Mouse (Mus musculus): ENCODE results near the gene Arhgap5.
"Not testable (repeated sequence)": the region's sequence is repeated elsewhere in the genome, so short reads cannot be mapped to it uniquely, and the experiment has no call there.

Arhgap5 gene

GRCm38 (mm10) chr12:52544532-52544931, 40.8 kb downstream of the Arhgap5 start:
- DNase-seq = no peak

GRCm38 (mm10) chr12:52552085-52552484, 48.3 kb downstream of the Arhgap5 start:
- no peak for DNase-seq

GRCm38 (mm10) chr12:52555188-52555876, 51.6 kb downstream of the Arhgap5 start:
- no peak for DNase-seq

- DNase-seq = no peak
Observed at GRCm38 (mm10) chr12:52565654-52566053, 61.9 kb downstream of the Arhgap5 start.

- DNase-seq = no peak
Observed at GRCm38 (mm10) chr12:52573371-52573770, 69.6 kb downstream of the Arhgap5 start.

GRCm38 (mm10) chr12:52586466-52586865, 82.7 kb downstream of the Arhgap5 start:
- DNase-seq = not testable (repeated sequence)

GRCm38 (mm10) chr12:52587473-52588010, 83.8 kb downstream of the Arhgap5 start:
- no peak for DNase-seq

- DNase-seq = no peak
Observed at GRCm38 (mm10) chr12:52595389-52596185, 91.8 kb downstream of the Arhgap5 start.

- no peak for DNase-seq
Observed at GRCm38 (mm10) chr12:52602471-52602870, 98.7 kb downstream of the Arhgap5 start.

GRCm38 (mm10) chr12:52602883-52603694, 99.3 kb downstream of the Arhgap5 start:
- DNase-seq = peak; percentile 95

- DNase-seq = peak; percentile 92
Observed at GRCm38 (mm10) chr12:52603695-52604255, 100.0 kb downstream of the Arhgap5 start.

GRCm38 (mm10) chr12:52604256-52604991, 100.7 kb downstream of the Arhgap5 start:
- DNase-seq = peak; percentile 97

- DNase-seq = no peak
Observed at GRCm38 (mm10) chr12:52604992-52605652, 101.3 kb downstream of the Arhgap5 start.

GRCm38 (mm10) chr12:52607411-52607810, 103.6 kb downstream of the Arhgap5 start:
- DNase-seq = no peak

- DNase-seq = no peak
Observed at GRCm38 (mm10) chr12:52615703-52616102, 111.9 kb downstream of the Arhgap5 start.

- no peak for DNase-seq
Observed at GRCm38 (mm10) chr12:52618418-52619040, 114.8 kb downstream of the Arhgap5 start.

- DNase-seq = no peak
Observed at GRCm38 (mm10) chr12:52619644-52620043, 115.9 kb downstream of the Arhgap5 start.
